Mouse (Mus musculus) spleen, postnatal 0 days (tissue): ENCODE data around the gene Gm21748. TPM values are rescaled to one million over a fixed set of nuclear protein-coding genes. Genes with fewer than 3 reads are reported as not detected.

Source experiments
- polyA plus RNA-seq: library from polyadenylated mRNA; unstranded; fragments of >200 nt; fragmentation: Nextera tagmentation; extraction: Ambion mirVana; gene quantifications from 2 replicates; pipeline ENCODE4 v1.2.1, GENCODE M21; 2015

Gene Gm21748
- polyA plus RNA-seq = not detected in 2 replicates

DNA sequence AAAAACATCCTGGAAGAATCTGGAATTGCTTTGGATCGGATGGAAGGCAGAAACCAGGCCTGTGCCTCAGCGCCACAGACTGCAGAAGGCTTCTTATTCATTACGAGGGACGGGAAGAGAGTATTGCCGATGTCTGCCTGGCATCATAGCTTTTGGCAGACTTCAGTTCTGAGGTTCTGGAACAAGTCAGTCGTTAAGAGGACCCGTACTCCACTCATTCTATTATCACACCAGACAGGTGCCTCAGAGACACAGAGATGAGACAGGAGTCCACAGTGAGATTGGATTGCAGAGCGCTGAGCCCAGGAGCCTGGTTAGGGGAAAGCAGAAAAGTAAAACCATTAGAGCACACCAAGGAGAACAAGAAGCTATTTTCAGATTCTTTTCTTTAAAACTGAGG is at the start of gene Gm21748:
Gene Gm21748, minus strand, starts transcription at position 101 of the 400 bp plus-strand sequence.

Other genes starting within 250 kb of the Gm21748 start
- not detected in 2 replicates for gene Gm21860, start 84.4 kb downstream of the Gm21748 start, polyA plus RNA-seq
- not detected in 2 replicates for gene Gm47283, start 54.4 kb downstream of the Gm21748 start, polyA plus RNA-seq